Mouse (Mus musculus) layer of hippocampus, adult 18-20 months (tissue): Measurements from ENCODE around the gene Tenm4. TPM values are rescaled to one million over a fixed set of nuclear protein-coding genes. Genes with fewer than 3 reads are reported as not detected.

Experiments used
- DNase-seq, 2 experiments: peaks; one replicate each; pipeline ENCODE4 v3.0.0; 2022; ENCODE audit warnings: low spot score in 2 of 2
- total RNA-seq, 2 experiments: library from RNA; stranded (reverse); gene quantifications; 2 replicates each; pipeline ENCODE4 v1.2.3; 2021

The Tenm4 gene
- total RNA-seq, 2 experiments from 2014 or later = 107 to 108 TPM

DNA sequence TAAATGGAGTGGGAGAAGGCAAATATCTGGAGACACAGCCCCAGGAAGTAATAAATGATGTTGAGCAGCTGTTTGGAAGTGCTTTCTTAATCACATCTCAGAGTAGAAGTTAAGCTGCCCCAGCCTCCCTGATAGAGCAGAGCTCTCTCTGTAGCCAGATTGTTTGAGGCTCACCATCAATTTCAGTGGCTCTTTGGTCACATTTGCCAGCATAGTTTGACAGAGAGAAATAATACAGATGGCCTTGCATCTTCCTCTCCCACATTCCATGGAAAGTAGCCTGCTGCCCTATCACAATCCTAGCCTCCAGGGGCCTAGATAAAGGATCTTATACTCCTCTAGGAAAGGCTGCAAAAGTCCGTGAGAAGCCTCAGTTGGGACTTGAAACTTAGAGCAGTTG is 462.0 kb downstream of the Tenm4 start:
- no peak for DNase-seq

GRCm38 (mm10) chr7:96635830-96636440 is 464.9 kb downstream of the Tenm4 start:
- no peak for DNase-seq

DNA sequence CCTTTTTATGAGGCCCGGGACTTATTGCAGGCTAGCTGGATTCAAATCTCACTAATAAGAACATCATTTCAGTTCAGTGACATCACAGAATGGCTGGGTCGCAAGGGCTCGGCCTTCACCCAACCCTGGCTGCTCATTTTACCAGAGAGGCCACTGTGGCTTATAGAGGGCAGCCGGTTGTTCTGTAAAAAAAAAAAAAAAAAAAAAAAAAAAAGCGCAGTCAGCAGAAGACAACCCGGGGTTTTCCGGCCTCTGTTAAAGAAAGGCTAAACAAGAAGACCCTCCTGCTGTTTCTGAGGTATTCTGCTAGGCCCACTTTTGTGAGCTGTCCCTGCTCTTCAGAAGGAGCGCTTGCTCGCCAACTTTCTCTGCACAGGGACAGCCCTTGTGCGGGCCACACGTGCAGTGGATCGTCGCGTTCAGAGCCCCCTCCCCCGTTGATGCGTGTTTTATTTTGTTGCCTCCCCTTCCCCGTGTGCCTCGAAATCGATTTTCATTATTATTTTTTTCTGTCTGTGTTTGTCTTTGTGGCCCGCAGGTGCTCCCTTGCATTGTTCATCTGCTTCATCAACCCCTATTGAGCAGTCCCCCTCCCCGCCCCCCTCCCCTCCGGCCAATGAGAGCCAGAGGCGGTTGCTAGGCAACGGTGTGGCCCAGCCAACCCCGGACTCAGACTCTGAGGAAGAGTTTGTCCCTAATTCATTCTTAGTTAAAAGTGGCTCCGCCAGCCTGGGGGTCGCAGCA is 472.6 kb downstream of the Tenm4 start:
- DNase-seq = peak in 1 of 2 experiments; percentile 46

GRCm38 (mm10) chr7:96644205-96644531 is 473.1 kb downstream of the Tenm4 start:
- no peak for DNase-seq

- DNase-seq = no peak
Observed at GRCm38 (mm10) chr7:96647657-96648056, 476.6 kb downstream of the Tenm4 start.

DNA sequence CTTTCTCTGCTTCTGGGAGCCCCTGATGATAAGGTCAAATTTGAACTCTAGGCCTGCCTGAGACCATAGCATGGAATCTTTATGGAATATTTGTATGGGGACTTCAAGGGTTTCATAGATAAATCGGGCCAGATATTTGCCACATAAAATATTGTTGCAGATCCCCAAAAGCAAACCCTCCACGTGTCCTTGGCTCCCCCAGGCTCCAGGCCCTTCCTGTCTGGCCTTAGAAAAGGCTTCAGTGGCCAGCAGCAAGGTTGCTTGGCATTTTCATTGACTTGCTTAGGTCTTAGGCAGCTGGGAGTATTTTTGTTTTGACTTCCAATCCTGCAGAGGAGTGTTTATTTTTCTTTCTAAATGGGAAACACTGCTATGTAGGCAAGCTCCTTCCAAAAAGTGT is 477.6 kb downstream of the Tenm4 start:
- no peak for DNase-seq

DNA sequence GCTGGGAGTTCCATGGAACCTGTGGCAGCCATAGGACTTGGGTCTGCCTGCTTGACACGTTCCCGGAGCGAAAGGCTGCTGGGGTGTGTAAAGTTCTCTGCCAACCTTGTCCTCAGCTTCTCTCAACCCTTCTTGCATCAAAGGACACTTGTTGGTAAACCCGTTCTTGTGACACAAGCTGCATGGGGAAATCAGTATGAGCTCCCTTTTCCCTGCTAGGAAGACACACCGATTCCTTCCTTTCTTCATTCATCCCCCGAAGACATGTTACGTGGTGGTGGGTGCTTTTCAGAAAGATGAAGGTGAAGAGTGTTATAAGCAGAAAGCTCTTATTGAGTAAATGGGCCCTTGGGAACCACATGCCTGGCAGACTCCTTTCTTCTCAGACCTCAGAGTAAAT is 478.1 kb downstream of the Tenm4 start:
- no peak for DNase-seq

DNA sequence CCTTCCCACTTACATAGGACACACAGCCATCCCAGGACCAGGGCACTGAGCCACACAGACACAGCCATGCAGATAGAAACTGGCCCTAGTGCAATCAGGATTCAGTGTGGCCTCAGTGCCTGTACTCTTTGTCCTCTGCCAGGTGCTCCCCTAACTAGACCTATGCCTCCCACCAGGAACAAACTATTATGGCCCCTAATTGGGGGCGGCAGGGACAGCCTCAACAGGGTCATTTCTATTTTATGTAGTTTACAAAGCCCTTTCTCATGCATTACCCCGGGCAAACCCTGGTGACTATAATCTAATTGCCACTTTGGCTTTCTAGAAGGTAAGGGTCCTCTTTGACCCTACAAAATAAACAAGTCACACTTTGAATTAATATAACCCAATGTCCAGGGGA is 479.4 kb downstream of the Tenm4 start:
- DNase-seq = no peak

DNA sequence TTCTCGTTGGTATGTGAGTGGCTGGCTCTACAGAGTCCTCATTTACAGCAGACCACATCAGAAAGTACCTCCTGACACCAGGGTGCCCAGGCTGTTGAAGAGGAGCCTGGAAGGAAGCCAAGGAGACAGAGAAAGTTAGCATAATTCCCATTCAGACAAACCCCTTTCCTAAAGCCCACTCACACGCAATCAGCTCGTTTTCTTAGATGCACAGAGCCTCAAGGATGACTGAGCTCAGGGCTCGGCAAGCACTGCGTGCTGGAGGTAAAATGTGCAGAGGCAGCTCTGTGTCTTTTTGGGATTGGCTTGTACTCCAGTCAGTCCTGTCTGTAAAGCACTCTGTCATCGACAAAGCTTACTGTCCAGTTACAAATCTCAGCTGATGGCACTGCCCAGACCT is 480.0 kb downstream of the Tenm4 start:
- DNase-seq = no peak

- DNase-seq = no peak
Observed at GRCm38 (mm10) chr7:96651626-96652341, 480.7 kb downstream of the Tenm4 start.

GRCm38 (mm10) chr7:96652844-96653243 is 481.8 kb downstream of the Tenm4 start:
- no peak for DNase-seq

- no peak for DNase-seq
Observed at GRCm38 (mm10) chr7:96654206-96654605, 483.2 kb downstream of the Tenm4 start.

GRCm38 (mm10) chr7:96655096-96655716 is 484.2 kb downstream of the Tenm4 start:
- no peak for DNase-seq

- DNase-seq = no peak
Observed at GRCm38 (mm10) chr7:96657101-96657830, 486.2 kb downstream of the Tenm4 start.

GRCm38 (mm10) chr7:96657857-96658580 is 487.0 kb downstream of the Tenm4 start:
- no peak for DNase-seq

DNA sequence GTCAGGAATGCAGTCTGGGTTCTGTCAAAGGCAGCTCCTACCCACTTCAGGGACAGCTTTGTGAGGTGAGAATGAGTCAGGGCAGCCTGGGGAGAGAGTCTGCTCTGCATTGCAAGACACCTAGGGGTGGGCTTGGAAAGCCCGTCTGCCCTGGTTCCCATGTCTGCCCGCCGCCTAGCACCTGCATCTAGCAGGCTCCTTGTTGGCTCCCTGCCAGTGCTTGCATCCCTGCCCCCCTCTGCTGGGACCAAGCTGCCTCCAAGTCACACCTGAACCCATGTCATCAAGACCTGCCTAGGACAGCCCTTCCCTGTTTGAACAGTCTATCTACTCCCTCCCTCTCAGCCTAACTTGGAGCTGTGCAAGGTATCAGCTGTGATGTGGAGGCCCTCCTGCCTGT is 489.9 kb downstream of the Tenm4 start:
- no peak for DNase-seq

DNA sequence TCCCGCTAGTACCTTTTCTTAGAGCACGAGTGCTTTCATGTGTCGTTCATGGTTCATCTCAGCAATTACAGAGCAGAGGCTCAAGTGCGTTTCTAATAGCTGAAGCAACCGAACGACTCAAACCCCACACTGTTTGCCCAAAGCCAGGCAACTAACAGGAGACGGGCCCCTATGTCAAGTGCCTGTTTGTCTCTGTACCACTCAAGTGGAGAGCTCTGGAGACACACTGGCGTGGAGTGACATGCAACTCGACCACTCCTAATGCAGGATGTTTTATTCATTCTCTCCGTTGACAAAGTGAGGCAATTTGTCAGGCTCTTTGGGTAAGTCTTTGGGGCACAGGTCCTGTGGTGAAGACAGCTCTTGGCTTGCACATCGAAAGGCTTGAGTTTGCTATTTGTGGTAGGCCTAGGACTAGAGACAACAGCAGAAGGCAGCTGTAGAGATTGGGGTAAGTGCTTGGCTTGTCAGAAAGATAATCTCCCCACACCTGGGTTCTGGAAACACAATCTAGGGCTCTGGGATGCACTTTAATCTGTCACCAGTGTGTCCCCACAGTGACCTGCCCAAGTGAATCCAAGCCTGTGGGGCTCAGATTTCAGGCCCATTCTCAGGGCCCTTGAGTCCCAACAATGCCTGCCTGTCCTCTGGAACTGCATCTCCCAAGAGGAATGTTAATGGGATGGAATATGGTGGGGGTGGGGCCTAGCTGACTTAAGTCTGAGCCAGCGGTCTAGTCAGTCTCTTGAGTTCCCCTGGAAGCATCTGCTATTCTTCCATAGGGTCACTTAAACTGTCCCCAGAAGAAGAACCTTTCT is 490.5 kb downstream of the Tenm4 start:
- no peak for DNase-seq

GRCm38 (mm10) chr7:96663336-96663735 is 492.3 kb downstream of the Tenm4 start:
- no peak for DNase-seq

DNA sequence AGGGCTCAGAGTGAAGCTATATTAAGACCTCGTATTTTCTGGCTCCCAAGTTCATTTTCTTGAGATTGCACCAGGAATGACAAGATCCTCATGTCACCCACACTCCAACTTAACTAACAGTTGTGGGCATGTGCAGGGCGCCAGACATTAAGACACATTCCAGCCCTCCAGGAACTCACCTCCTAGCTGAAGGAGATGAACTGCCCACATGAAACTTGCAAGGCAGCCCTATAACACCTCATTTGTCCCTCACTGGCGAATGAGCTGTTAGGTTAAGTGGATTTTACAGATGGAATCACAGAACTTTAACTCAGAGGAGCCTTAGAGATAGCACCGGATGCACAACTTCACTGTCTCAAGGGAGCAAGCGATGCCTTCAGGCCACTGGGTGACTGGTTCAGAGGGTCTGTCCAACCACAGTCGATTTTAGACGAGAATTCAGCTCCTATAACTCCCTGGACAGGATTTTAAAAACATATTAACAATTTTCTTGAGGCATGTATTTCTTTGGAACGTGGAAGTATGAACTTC is 495.4 kb downstream of the Tenm4 start:
- DNase-seq = no peak

- DNase-seq = no peak
Observed at GRCm38 (mm10) chr7:96667688-96668087, 496.6 kb downstream of the Tenm4 start.
